Mouse (Mus musculus): ENCODE results near the gene Trpv2.

DNA sequence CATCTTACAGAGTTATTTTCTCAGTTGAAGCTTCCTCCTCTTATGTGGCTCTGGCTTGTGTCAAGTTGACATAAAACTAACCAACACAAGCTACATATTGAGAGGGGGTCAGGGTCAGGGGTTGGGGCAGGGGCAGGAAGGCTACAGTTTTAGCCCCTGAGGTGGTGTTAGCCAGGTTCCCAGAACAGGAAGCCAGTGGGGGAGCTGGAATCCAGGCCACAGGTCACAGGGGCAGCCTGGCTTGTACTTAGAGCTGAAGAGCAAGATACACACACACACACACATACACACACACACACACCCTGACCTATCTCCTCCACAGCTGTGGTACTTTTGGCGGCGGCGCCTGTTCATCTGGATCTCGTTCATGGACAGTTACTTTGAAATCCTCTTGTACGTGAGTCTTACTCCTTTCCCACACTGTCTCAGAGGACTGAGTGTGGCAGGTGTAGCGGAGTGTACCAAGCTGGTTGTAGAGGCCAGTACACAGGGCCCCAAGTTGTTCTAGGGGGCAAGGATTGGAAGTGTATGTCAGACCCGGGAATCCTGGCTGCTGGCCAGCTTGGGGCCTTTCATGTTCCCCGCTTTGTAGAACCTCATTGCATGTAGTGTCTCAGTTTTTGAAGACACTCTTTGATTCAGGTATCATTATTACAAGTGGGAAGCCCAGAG, 17.8 kb downstream of the Trpv2 start:
- TF ChIP-seq POLR2A (IDR thresholded peaks at IDR 0.05; ENCODE audit: low read depth, low read length) (no peak), CTCF (conservative IDR thresholded peaks at IDR 0.05; ENCODE audit: insufficient read depth, insufficient read length, low read depth, low read length) (no peak)
